Mouse (Mus musculus) forebrain, embryonic 16.5 days (tissue): Measurements from ENCODE around the gene Zswim8. TPM values are rescaled to one million over a fixed set of nuclear protein-coding genes. Genes with fewer than 3 reads are reported as not detected.

Source experiments
- ATAC-seq: fragments of 200-750 bp; cut with Nextera tagmentation; 2 replicates; pipeline ENCODE4 v1.8.0; 2017; ENCODE audit warnings: mild to moderate bottlenecking, moderate library complexity
- H3K27ac ChIP-seq: fragments of 300-500 bp; sonication (generic); 2 replicates; pipeline ENCODE4 v1.5.1; 2014; ENCODE audit warnings: low read length, control low read depth
- H3K27me3 ChIP-seq: fragments of 300-500 bp; sonication (generic); replicated peaks from 2 replicates; pipeline ENCODE4 v1.6.1; 2014; ENCODE audit warnings: low read length; ENCODE audit not compliant: control insufficient read depth, insufficient read depth
- H3K36me3 ChIP-seq: fragments of 300-500 bp; sonication (generic); 2 replicates; pipeline ENCODE4 v1.6.1; 2014; ENCODE audit not compliant: control insufficient read depth, insufficient read depth
- H3K4me1 ChIP-seq: fragments of 300-500 bp; sonication (generic); replicated peaks from 2 replicates; pipeline ENCODE4 v1.6.1; 2014; ENCODE audit warnings: low read length; ENCODE audit not compliant: control insufficient read depth, insufficient read depth
- H3K4me2 ChIP-seq: fragments of 300-500 bp; sonication (generic); 2 replicates; pipeline ENCODE4 v1.6.1; 2014; ENCODE audit warnings: mild to moderate bottlenecking, low read length, control low read depth
- H3K4me3 ChIP-seq: fragments of 300-500 bp; sonication (generic); replicated peaks from 2 replicates; pipeline ENCODE4 v1.5.1; 2014; ENCODE audit warnings: mild to moderate bottlenecking, low read length, control low read depth
- H3K9ac ChIP-seq: fragments of 300-500 bp; sonication (generic); replicated peaks from 2 replicates; pipeline ENCODE4 v1.6.1; 2014; ENCODE audit warnings: low read depth, low read length, control low read depth
- H3K9me3 ChIP-seq: fragments of 300-500 bp; sonication (generic); 2 replicates; pipeline ENCODE4 v1.6.1; 2016; ENCODE audit warnings: low read length; ENCODE audit not compliant: control insufficient read depth
- WGBS: fragments of 180-500 bp; shearing (Covaris S2); extraction: QIAGEN DNeasy Blood & Tissue Kit; methylation state at CpG from one replicate; pipeline ENCODE4 v1.1.7; 2014; 5-methylcytosine and 5-hydroxymethylcytosine counted together
- polyA plus RNA-seq: library from polyadenylated mRNA; unstranded; fragments of >200 nt; fragmentation: Nextera tagmentation; extraction: Ambion mirVana; gene quantifications from 2 replicates; pipeline ENCODE4 v1.2.1, GENCODE M21; 2015

The Zswim8 gene
- polyA plus RNA-seq, 1 experiment from 2014 or later: 55.9 TPM

- Histone ChIP-seq H3K4me1 (no peaks in the 10 kb centered on the region), H3K4me2 (no peak overlapping the region), H3K9ac (no peak overlapping the region), H3K27me3 (no peaks in the 10 kb centered on the region), H3K9me3 (no peaks in the 10 kb centered on the region), H3K27ac (no peak overlapping the region), H3K36me3 (no peaks in the 10 kb centered on the region; the same call in 1 of the 2 replicates), H3K4me3 (no peak overlapping the region)
- no peak for ATAC-seq
- WGBS: 92% methylated on average over 5 of the region's 5 CpGs
Measured at GRCm38 (mm10) chr14:20750503-20750902, 43.2 kb downstream of the Zswim8 start.

DNA sequence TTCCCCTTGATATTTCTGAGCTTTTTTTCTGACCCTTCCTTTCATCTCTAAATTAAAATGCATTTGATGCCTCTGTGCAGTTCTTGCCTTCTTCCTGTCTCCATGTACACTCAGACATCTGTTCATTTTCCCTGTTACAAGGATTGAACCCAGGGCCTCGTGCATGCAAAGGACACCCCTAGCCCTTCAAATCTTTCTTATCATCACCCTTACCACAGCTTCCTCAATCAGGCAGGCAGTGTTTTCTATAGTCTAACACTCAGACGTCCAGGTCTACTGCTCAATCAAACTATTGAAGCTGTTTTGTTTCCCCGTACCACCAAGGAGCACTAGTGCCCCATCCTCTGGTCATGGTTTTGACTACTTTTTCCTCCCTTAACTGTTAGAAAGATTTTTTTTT lies 46.4 kb downstream of the Zswim8 start:
- H3K27me3 ChIP-seq: no peaks in the 10 kb centered on the region
- H3K4me1 ChIP-seq: no peaks in the 10 kb centered on the region
- H3K4me2 ChIP-seq: no peak overlapping the region
- no peak overlapping the region for H3K9ac ChIP-seq
- ATAC-seq: no peak
- peaks cover 9% of the 10 kb centered on the region for H3K36me3 ChIP-seq
- no peak overlapping the region for H3K27ac ChIP-seq
- WGBS: 90% methylated on average over 3 of the region's 3 CpGs
- no peaks in the 10 kb centered on the region for H3K9me3 ChIP-seq
- H3K4me3 ChIP-seq: no peak overlapping the region

- 88% methylated on average over 22 of the region's 22 CpGs for WGBS
- no peak for ATAC-seq
Measured at GRCm38 (mm10) chr14:20757370-20757907, 50.1 kb downstream of the Zswim8 start.

GRCm38 (mm10) chr14:20758768-20759435 lies 51.5 kb downstream of the Zswim8 start:
- Histone ChIP-seq H3K9me3 (no peaks in the 10 kb centered on the region), H3K9ac (no peak overlapping the region), H3K27me3 (no peaks in the 10 kb centered on the region), H3K36me3 (peaks cover 21% of the 10 kb centered on the region), H3K27ac (no peak overlapping the region), H3K4me3 (no peak overlapping the region), H3K4me1 (no peaks in the 10 kb centered on the region), H3K4me2 (no peak overlapping the region)
- no peak for ATAC-seq
- WGBS: 84% methylated on average over 8 of the region's 8 CpGs

More at GRCm38 (mm10) chr14:20757370-20757907, 50.1 kb downstream of the Zswim8 start:
- Histone ChIP-seq H3K4me1 (no peaks in the 10 kb centered on the region), H3K4me2 (no peak overlapping the region), H3K27me3 (no peaks in the 10 kb centered on the region), H3K36me3 (peaks cover 15% of the 10 kb centered on the region), H3K27ac (no peak overlapping the region), H3K9me3 (no peaks in the 10 kb centered on the region), H3K4me3 (no peak overlapping the region), H3K9ac (no peak overlapping the region)

GRCm38 (mm10) chr14:20764942-20765341 lies 57.6 kb downstream of the Zswim8 start:
- no peaks in the 10 kb centered on the region for H3K9me3 ChIP-seq
- no peak for ATAC-seq
- H3K4me1 ChIP-seq: no peaks in the 10 kb centered on the region
- WGBS: 94% methylated on average over 5 of the region's 5 CpGs
- H3K36me3 ChIP-seq: peaks cover 10% of the 10 kb centered on the region
- no peak overlapping the region for H3K27ac ChIP-seq
- no peak overlapping the region for H3K4me2 ChIP-seq
- no peak overlapping the region for H3K4me3 ChIP-seq
- no peak overlapping the region for H3K9ac ChIP-seq
- no peaks in the 10 kb centered on the region for H3K27me3 ChIP-seq

GRCm38 (mm10) chr14:20765642-20766258 lies 58.4 kb downstream of the Zswim8 start:
- H3K4me1 ChIP-seq: no peaks in the 10 kb centered on the region
- 31% methylated on average over 12 of the region's 12 CpGs for WGBS
- H3K9ac ChIP-seq: no peak overlapping the region
- no peaks in the 10 kb centered on the region for H3K27me3 ChIP-seq
- H3K27ac ChIP-seq: no peak overlapping the region
- peaks cover 6% of the 10 kb centered on the region; the same call in 1 of the 2 replicates for H3K36me3 ChIP-seq
- H3K4me3 ChIP-seq: no peak overlapping the region
- H3K4me2 ChIP-seq: no peak overlapping the region
- ATAC-seq: peak; percentile 72
- no peaks in the 10 kb centered on the region for H3K9me3 ChIP-seq

DNA sequence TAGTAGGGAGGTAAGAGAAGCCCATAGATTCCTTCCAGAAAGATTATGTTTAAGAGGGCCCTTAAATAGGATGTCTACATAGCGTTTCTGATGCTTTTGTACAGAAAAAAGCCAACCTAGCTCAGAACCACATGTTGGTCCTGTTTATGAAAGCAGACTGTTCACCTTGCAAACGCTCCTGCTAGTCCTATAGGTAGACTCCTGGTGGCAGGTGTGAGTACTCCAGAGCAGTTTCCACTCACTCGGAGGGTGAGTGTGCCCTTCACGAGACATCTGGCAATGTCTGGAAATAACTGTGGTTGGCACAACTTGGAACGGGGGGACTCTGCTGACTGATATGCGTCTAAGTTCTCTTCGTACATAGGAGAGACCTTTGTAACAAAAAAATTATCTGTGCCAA lies 60.6 kb downstream of the Zswim8 start:
- no peaks in the 10 kb centered on the region for H3K9me3 ChIP-seq
- H3K4me3 ChIP-seq: no peak overlapping the region
- H3K4me1 ChIP-seq: no peaks in the 10 kb centered on the region
- ATAC-seq: no peak
- no peak overlapping the region for H3K27ac ChIP-seq
- 93% methylated on average over 7 of the region's 7 CpGs for WGBS
- no peaks in the 10 kb centered on the region for H3K27me3 ChIP-seq
- H3K36me3 ChIP-seq: peaks cover 6% of the 10 kb centered on the region; the same call in 1 of the 2 replicates
- no peak overlapping the region for H3K9ac ChIP-seq
- H3K4me2 ChIP-seq: no peak overlapping the region

- H3K9ac ChIP-seq: no peak overlapping the region
- H3K9me3 ChIP-seq: no peaks in the 10 kb centered on the region
- H3K36me3 ChIP-seq: peaks cover 3% of the 10 kb centered on the region; the same call in 1 of the 2 replicates
- no peak overlapping the region for H3K4me3 ChIP-seq
- H3K4me1 ChIP-seq: no peaks in the 10 kb centered on the region
- 74% methylated on average over 5 of the region's 5 CpGs for WGBS
- no peak overlapping the region for H3K4me2 ChIP-seq
- H3K27ac ChIP-seq: no peak overlapping the region
- no peaks in the 10 kb centered on the region for H3K27me3 ChIP-seq
- ATAC-seq: peak; percentile 18; the same call in 1 of the 2 replicates
Measured at GRCm38 (mm10) chr14:20768581-20768980, 61.2 kb downstream of the Zswim8 start.

- Histone ChIP-seq H3K36me3 (no peaks in the 10 kb centered on the region), H3K4me1 (no peaks in the 10 kb centered on the region), H3K9me3 (no peaks in the 10 kb centered on the region), H3K27ac (no peak overlapping the region), H3K27me3 (no peaks in the 10 kb centered on the region), H3K4me2 (no peak overlapping the region), H3K9ac (no peak overlapping the region), H3K4me3 (no peak overlapping the region)
- no peak for ATAC-seq
- 84% methylated on average over 3 of the region's 3 CpGs for WGBS
Measured at GRCm38 (mm10) chr14:20771941-20772340, 64.6 kb downstream of the Zswim8 start.
